Mouse (Mus musculus) embryonic fibroblast, embryonic 13.5 days (primary cell): ENCODE measurements at regions not wholly inside any gene's neighbourhood (a gene's known extent, or its start where the extent isn't known, plus 50 kb on each side); places are given as distances from the start of the nearest gene placed in this dataset.

Experiments used
- CTCF ChIP-seq: IDR thresholded peaks from 2 replicates; pipeline ENCODE4 v1.5.1; 2011; ENCODE audit warnings: mild to moderate bottlenecking, control low read depth, low read length, moderate library complexity, borderline replicate concordance; ENCODE audit not compliant: insufficient read depth
- POLR2A ChIP-seq: IDR thresholded peaks from 2 replicates; pipeline ENCODE4 v1.6.1; 2011; ENCODE audit warnings: low read depth, mild to moderate bottlenecking, control low read depth, low read length, moderate library complexity

GRCm38 (mm10) chr7:67428388-67428787 lies 55.7 kb upstream of the Mef2a start:
- no peak for TF ChIP-seq CTCF
- TF ChIP-seq POLR2A, result no peak
